Mouse (Mus musculus): ENCODE measurements around the gene Brinp2. TPM values are rescaled to one million over a fixed set of nuclear protein-coding genes. Genes with fewer than 3 reads are reported as not detected.

The Brinp2 gene
- polyA plus RNA-seq, 1 experiment from 2014 or later: not detected

- ATAC-seq: no peak
- ChIA-PET POLR2A (no interaction called here), CTCF (no interaction called here)
- no peak for DNase-seq (ENCODE audit: low read depth, low spot score)
- peaks cover 3% of the 10 kb centered on the region for H3K27me3 ChIP-seq
- no peak for TF ChIP-seq CTCF (IDR thresholded peaks at IDR 0.05)
- in situ Hi-C loops (cut with MboI; ENCODE audit: low pct_unique_long_range_greater_than_20kb): no loop called here
These were observed 136.0 kb downstream of the Brinp2 start for GRCm38 (mm10) chr1:158220148-158220547.

GRCm38 (mm10) chr1:158218750-158219149 is 137.4 kb downstream of the Brinp2 start:
- in situ Hi-C loops (cut with MboI; ENCODE audit: low pct_unique_long_range_greater_than_20kb): no loop called here
- no peak for ATAC-seq
- CTCF ChIA-PET: no interaction called here

GRCm38 (mm10) chr1:158218294-158218693 is 137.8 kb downstream of the Brinp2 start:
- ATAC-seq: no peak
- no peak for DNase-seq (ENCODE audit: low read depth, low spot score)
- H3K27me3 ChIP-seq: peaks cover 3% of the 10 kb centered on the region
- ChIA-PET POLR2A (no interaction called here), CTCF (no interaction called here)
- TF ChIP-seq CTCF (IDR thresholded peaks at IDR 0.05): no peak
- in situ Hi-C loops (cut with MboI; ENCODE audit: low pct_unique_long_range_greater_than_20kb): no loop called here

More at GRCm38 (mm10) chr1:158218750-158219149, 137.4 kb downstream of the Brinp2 start:
- no peak for DNase-seq (ENCODE audit: low read depth, low spot score)
- peaks cover 3% of the 10 kb centered on the region for H3K27me3 ChIP-seq
- POLR2A ChIA-PET: no interaction called here
- no peak for TF ChIP-seq CTCF (IDR thresholded peaks at IDR 0.05)

- TF ChIP-seq CTCF (IDR thresholded peaks at IDR 0.05): no peak
- ATAC-seq (no peak), DNase-seq (ENCODE audit: low read depth, low spot score) (no peak)
- ChIA-PET POLR2A (no interaction called here), CTCF (no interaction called here)
- in situ Hi-C loops (cut with MboI; ENCODE audit: low pct_unique_long_range_greater_than_20kb): no loop called here
- H3K27me3 ChIP-seq: no peaks in the 10 kb centered on the region
These were observed 140.5 kb downstream of the Brinp2 start for GRCm38 (mm10) chr1:158215581-158215980.

GRCm38 (mm10) chr1:158214743-158215142 is 141.4 kb downstream of the Brinp2 start:
- peak; percentile 27 for TF ChIP-seq CTCF (IDR thresholded peaks at IDR 0.05)
- in situ Hi-C loops (cut with MboI; ENCODE audit: low pct_unique_long_range_greater_than_20kb): no loop called here
- ChIA-PET POLR2A (no interaction called here), CTCF (no interaction called here)
- ATAC-seq: no peak
- DNase-seq (ENCODE audit: low read depth, low spot score): no peak
- H3K27me3 ChIP-seq: no peaks in the 10 kb centered on the region

- in situ Hi-C loops (cut with MboI; ENCODE audit: low pct_unique_long_range_greater_than_20kb): no loop called here
- no peak for TF ChIP-seq CTCF (IDR thresholded peaks at IDR 0.05)
- no peak for DNase-seq (ENCODE audit: low read depth, low spot score)
These were observed 142.4 kb downstream of the Brinp2 start for GRCm38 (mm10) chr1:158213736-158214135.

GRCm38 (mm10) chr1:158207620-158208019 is 148.5 kb downstream of the Brinp2 start:
- no peak for TF ChIP-seq CTCF (IDR thresholded peaks at IDR 0.05)
- ATAC-seq (no peak), DNase-seq (ENCODE audit: low read depth, low spot score) (no peak)
- ChIA-PET POLR2A (no interaction called here), CTCF (no interaction called here)
- H3K27me3 ChIP-seq: no peaks in the 10 kb centered on the region
- in situ Hi-C loops (cut with MboI; ENCODE audit: low pct_unique_long_range_greater_than_20kb): no loop called here

More at GRCm38 (mm10) chr1:158213736-158214135, 142.4 kb downstream of the Brinp2 start:
- POLR2A ChIA-PET: no interaction called here
- H3K27me3 ChIP-seq: no peaks in the 10 kb centered on the region
- CTCF ChIA-PET: no interaction called here
- ATAC-seq: no peak

GRCm38 (mm10) chr1:158202932-158203331 is 153.2 kb downstream of the Brinp2 start:
- CTCF ChIA-PET: no interaction called here
- in situ Hi-C loops (cut with MboI; ENCODE audit: low pct_unique_long_range_greater_than_20kb): no loop called here
- TF ChIP-seq CTCF (IDR thresholded peaks at IDR 0.05): no peak

More at GRCm38 (mm10) chr1:158202932-158203331, 153.2 kb downstream of the Brinp2 start:
- no peaks in the 10 kb centered on the region for H3K27me3 ChIP-seq
- POLR2A ChIA-PET: no interaction called here
- DNase-seq (ENCODE audit: low read depth, low spot score): no peak
- ATAC-seq: no peak

Other genes with a start within 250 kb of the Brinp2 start
- gene Astn1, start 5.9 kb upstream of the Brinp2 start, polyA plus RNA-seq (2021): not detected

Measured in Patski (cell line).